ENCODE assay signal across 14 mouse cellular contexts in genomic region chr6:99715913-99716312, GRCm38 (mm10). TPM values are rescaled to one million over a fixed set of nuclear protein-coding genes. Genes with fewer than 3 reads are reported as not detected.
"Had no signal": no experiment of that assay in that cellular context is flagged by ENCODE, and none has a peak within 500 bp of the region (broad histone marks: within the 10 kb centered on the region; RNA-seq: fewer than 3 reads in every experiment).

No protein-coding gene starts in this region.

- H3K36me3 ChIP-seq: limb, embryonic 10.5 days; liver, embryonic 15.5 days had no signal

- H3K4me1 ChIP-seq: limb, embryonic 10.5 days; liver, embryonic 15.5 days had no signal

- DNase-seq: kidney, adult 8-10 months; kidney, postnatal 4 days; lung, adult 2 months; lung, postnatal 10 days; midbrain, embryonic 14.5 days; right cerebral cortex, postnatal 14 days; thymus, postnatal 14 days had no signal

- H3K9me3 ChIP-seq: limb, embryonic 10.5 days; liver, embryonic 15.5 days had no signal

- H3K4me3 ChIP-seq: left cerebral cortex, adult 2 months; limb, embryonic 10.5 days; liver, embryonic 15.5 days had no signal

- H3K9ac ChIP-seq: liver, embryonic 15.5 days had no signal

- H3K27ac ChIP-seq: left cerebral cortex, adult 2 months; limb, embryonic 10.5 days; liver, embryonic 15.5 days had no signal

- H3K27me3 ChIP-seq: liver, embryonic 15.5 days had no signal

- H3K4me2 ChIP-seq: liver, embryonic 11.5 days; liver, embryonic 15.5 days had no signal

RNA-seq across cellular contexts. Expression of gene Prok2, which starts 10.3 kb away (rescaled TPM):
- polyA plus RNA-seq: intestine, embryonic 14.5 days; limb, embryonic 10.5 days; liver, embryonic 11.5 days; lung, adult 2 months; neural tube, embryonic 14.5 days; spleen, adult 2 months had no signal
